Comparison of ENCODE assay signal across 12 mouse cellular contexts in the genomic region with DNA sequence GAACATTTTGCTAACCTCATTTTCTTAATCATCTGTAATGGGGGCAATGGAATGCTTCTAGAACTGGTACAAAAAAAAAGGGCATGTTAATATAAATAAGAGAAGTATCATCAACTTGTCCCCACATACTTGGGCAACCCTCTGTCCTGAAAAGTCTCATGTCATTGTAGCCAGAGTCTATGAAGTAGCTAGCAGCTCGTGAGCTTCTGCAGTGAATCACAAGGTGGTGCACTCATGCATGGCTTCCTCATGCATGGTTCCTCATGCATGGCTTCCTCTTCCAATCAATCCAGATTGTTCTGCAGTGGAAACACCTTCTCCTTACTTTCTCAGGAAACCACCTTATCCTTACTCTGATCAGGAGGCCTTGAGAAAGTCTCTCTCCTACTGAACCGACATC.
"Had no signal": no experiment of that assay in that cellular context is flagged by ENCODE, and none has a peak within 500 bp of the region (broad histone marks: within the 10 kb centered on the region; RNA-seq: fewer than 3 reads in every experiment).

No protein-coding gene starts in this region.

- H3K9ac ChIP-seq: limb, embryonic 15.5 days; liver, embryonic 13.5 days; midbrain, embryonic 12.5 days had no signal

- H3K27me3 ChIP-seq: limb, embryonic 15.5 days; liver, embryonic 13.5 days; midbrain, embryonic 12.5 days had no signal

- H3K4me1 ChIP-seq: liver, embryonic 13.5 days had no signal

- H3K9me3 ChIP-seq: limb, embryonic 15.5 days; liver, embryonic 13.5 days; midbrain, embryonic 12.5 days had no signal

- ATAC-seq: intestine, postnatal 0 days had no signal

- H3K4me3 ChIP-seq: left cerebral cortex, adult 2 months; limb, embryonic 15.5 days; liver, embryonic 13.5 days; midbrain, embryonic 12.5 days had no signal

- H3K36me3 ChIP-seq: limb, embryonic 15.5 days; liver, embryonic 13.5 days; midbrain, embryonic 12.5 days had no signal

- DNase-seq: kidney, adult 8-10 months; kidney, postnatal 25 days; liver, embryonic 13.5 days; lung, adult 18-20 months; right cerebral cortex, adult 18-20 months; right cerebral cortex, postnatal 25 days; thymus, adult 18-20 months; thymus, postnatal 25 days had no signal

- H3K27ac ChIP-seq: left cerebral cortex, adult 2 months; liver, embryonic 13.5 days; midbrain, embryonic 12.5 days had no signal
